Mouse (Mus musculus): ENCODE results near the gene Schip1.

Schip1 gene

DNA sequence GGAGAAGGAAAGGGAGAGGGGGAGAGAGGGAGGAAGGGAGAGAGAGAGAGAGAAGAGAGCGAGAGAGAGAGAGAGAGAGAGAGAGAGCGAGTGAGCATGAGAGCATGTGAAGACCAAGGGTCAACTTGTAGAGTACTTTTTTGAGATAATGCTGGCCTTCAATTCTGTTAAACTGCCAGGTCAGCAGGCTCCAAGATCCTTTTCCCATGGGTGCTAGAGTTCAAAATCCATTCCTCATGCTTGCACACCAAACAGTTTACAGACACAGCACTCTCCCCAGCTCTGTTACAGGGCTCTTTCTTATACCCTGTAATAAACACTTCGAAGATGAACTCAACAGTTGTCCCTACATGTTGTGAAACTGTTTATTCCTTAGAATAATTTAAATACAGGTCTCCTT is 450.1 kb downstream of the Schip1 start:
- no peak for DNase-seq

DNA sequence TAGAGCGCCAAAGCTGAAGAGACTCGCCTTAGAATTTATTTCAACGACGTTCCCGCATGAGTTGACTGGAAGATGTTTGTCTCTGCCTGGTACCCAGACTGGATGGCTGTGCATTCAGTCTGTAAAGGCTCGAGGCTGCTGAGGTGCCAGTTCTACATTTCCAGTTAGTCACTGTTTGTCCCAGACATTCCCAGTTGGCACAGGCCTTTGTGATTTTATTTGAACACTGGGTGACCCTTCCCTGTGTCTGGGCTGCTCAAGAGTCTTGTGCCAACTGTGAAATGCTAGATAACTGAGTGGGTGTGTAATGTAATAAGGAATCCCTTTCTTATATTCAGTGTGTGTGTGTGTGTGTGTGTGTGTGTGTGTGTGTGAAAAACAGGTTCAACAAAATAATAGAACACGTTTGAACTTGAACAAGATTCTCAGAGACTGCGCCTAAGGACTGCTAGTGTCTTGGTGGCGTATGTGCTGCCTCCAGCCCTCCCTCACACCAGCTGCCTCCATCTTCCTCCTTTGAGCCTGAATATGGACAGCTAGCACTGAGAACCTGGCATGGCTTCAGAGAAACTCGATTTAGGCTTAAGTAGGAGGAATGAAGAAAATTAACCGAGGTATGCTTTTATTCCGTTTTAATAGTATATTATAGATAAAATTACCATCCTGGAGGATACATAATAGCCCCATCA is 451.9 kb downstream of the Schip1 start:
- DNase-seq = no peak

DNA sequence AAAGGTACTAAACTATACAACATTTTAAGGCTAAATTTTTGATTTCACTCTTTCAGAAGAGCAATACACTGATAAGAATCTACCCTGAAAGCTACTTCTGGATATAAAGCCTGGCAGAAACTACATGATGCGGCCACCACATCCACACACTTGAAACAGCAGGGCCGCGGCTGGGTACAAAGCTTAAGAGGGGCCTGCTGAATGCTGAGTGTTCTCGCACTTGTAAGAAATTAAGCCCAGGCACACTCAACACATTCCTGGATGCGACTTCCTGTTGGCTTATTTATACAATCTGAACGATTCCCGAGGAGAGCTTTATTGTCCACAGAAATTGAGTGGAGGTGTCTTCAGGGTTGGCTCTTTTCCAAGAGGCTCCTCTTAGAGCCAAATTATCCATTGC is 452.6 kb downstream of the Schip1 start:
- no peak for DNase-seq

DNA sequence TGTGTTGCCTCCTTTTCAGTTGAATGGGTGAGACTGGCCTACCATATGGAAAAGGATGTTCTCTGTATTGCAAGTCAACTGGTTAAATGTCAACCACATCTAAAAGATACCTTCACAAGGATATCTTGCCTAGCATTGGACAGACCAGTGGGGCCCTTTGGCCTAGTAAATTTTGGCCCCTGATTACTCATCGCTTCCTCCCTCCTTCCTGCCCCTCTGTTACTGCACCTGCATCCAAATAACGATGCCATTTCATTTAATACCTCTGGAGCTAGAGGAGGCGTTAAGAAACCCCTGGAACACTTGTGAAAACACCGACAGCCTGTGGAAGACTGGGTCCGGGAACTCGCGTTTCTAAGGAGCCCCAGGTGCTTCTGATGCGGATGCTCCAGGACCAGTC is 453.4 kb downstream of the Schip1 start:
- no peak for DNase-seq

DNA sequence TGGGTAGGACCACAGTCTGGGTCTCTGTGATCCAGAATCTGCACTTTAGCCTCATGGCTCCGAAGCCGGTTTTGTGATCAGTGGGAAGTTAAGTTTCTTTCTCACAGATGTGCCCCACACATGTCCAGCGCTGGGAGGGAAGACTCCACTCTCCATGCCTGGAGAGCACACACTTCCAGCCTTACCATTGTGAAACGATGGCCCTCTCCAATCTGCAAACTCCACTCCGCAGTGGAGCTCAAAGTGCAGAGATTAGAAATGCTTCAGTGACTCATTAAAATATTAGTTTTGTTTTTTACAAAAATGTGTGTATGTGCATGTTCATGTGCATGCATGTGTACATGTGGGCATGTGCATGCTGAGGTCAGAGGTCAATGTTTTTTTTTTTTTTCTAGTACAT is 454.0 kb downstream of the Schip1 start:
- no peak for DNase-seq

DNA sequence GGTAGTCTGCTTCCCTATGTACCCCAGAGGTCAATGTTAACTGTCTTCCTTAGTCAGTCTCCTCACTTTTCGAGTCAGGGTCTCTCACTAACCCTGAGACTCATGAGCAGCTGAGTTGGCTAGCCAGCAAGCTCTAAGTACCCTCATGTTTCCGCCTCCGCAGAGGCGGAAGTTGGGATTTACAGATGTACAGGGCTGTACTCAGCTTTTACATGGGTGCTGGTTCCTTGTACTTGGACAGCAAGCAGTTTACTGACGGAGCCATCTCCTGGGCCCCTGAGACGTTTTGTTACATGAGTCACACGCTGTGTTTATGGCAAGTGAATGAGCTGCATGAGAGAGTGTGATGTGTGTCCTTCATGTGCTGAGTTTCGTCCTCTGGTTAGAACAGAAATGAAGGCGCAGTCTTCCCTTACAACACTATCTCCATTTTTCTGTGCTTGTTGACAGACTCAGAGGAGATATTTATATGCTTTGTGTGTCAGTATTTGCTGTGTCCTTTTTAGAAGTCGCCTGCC is 460.8 kb downstream of the Schip1 start:
- DNase-seq = no peak

DNA sequence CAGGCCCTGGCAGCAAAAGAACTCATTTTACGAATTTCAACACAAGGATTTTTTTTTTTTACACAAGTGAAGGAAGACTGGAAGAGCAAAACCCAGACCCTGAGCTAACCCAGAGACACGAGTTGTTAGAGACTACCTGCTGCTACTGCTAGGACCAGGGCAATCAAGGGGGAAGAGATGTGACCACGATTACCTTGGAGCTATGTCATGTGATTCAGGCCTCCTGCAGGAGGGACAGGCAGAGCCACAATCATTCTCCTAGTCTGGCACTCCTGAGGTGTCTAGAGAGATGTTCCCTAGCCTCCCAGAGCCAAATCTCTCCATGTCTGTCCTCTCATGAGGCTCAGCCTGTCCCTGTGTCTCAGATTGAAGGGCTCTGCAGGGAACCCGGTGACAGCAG is 461.8 kb downstream of the Schip1 start:
- no peak for DNase-seq

DNA sequence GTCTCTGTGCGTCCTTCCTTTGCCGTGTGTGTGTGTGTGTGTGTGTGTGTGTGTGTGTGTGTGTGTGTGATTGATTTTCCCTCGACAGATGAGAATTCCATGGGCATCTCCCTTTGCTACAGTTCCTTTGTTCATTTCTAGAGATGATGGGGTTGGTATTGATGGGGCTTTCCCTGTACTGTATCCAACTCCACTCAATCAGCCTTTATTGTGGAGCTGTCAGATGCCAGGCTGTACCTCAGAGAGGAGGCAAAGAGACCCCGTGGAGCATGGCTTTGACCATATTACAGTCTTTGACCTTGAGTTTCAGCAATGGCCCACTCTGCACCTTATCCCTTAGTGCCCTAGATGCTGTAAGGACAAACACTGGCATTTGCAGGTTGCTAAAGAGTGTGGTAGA is 462.6 kb downstream of the Schip1 start:
- DNase-seq = no peak

DNA sequence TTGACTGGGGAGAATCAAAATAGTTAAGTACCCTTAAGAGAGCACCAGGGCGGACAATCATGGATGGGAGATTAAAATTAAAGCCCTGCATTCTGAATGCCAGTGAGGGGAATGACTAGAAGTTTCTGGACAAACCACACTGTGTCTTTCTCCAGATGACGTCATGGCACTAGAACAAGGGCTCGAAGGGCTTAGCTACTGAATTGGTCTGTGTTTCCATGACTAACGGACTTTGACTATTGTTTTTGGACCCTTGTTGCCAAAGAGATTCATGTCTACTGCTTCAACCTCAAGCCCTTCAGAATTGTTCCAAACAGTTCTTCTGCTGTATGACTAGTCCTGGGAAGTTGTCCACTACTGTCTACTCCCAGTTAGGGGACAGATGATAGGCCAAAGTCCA is 467.3 kb downstream of the Schip1 start:
- no peak for DNase-seq

DNA sequence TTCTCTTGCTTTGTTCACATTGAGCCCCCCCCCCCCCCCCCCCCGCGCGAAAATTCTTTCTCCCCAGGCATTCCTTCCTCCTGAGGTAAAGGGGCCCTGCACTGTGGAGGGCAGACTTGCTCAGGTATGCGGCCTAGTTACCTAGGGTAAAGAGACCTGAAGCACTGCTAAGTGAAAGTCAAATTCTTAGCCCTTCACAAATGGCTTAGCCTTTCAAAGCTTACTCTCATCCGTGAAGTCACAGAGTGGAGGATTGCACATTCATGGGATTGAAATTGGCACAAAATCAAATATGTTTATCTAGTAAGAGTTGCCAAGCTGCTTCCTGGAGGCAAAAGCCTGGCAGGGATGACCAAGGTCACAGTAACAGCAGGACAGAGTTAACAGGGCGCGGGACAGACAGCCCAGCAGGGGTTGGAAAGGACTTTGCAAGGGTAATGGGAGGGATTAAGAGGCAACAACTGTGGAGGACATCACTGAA is 470.0 kb downstream of the Schip1 start:
- no peak for DNase-seq

DNA sequence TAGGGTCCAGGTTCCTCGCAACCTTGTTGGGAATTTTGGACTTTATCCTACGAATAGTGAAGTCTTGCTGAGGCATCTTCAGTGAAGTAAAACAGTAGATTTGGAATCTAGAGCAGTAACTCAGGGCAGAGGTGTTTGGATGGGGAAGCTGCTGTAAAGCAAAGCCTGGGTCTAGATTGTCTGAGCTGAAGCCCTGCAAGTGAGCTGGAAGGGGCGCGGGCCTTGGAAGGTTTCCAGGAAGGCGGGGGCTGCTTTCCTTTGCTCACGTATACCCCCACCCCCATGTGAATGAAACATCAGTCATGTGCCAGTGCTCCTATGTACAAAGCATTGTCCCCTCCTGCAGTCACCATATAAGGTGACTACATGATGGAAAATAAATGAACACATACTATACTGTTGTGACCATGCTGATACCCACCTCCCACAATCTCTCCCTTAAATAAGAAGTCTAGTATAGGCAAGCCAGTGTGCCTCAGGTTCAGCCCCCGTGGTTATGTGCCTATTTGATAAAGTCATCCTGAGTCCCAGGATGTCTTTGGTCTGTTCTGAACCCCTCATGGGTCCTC is 470.6 kb downstream of the Schip1 start:
- no peak for DNase-seq

DNA sequence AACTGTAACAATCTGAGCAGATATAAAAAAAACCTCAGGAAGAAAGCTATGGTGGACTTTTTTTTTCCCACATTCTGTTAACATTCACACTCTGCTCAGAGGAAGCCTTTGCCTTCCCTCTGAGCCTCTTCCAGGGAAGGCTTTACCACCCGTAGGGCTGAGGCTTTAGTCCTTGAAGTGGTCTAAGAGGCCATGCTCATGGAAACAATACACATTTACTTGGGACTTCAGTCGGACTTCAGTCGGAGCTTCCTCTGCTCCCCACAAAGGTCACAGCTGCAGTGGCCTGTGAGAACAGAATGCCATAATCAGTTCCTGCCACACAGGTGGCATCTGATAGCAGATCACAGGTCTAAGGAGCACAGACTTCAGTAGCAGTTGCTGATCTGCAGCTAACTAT is 471.5 kb downstream of the Schip1 start:
- no peak for DNase-seq

DNA sequence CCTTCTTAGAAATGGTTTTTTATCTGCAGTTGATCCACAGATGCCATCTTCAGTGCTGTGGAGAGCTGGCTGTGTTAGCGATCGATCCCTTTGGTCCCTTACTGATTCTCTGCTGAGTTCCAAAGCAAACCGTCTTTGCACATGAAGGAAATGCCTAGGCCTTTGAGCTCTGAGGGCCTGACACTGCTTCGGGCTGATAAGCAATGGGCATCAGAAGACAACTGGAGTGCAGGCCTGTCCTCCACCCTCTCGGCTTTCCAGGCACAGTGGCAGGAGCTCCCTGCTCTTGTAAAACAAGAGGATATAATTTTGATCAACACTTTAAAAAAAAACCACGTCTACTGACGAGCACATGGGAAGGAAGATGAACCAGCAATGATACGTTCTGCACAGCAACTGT is 477.1 kb downstream of the Schip1 start:
- no peak for DNase-seq

DNA sequence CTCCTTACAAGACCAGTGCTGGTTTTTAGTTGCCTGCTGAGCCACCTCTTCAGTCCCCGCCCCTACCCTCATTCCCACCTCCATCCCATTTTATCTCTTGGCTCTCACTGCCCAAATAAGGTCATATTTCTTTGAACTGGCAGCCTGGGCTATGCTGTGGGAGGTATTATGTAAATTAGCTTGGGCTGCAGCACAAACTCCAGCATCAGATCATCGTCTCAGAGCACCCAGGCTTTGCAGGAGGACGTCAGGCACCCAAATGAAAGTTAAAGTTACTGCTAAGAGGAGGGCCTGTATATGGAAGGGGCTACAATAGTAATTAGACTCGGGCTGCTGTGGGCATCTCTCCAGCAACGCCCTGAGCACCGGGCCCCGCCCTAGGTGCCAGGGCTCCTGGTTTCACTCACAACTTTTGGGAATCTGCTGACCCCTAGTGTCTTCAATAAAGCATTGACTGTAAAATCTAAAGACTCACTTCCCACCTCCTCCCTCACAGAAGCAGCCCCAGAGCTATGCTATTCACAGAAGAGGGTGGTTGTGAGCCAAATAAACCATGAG is 478.4 kb downstream of the Schip1 start:
- DNase-seq = peak; percentile 65 to 77

DNA sequence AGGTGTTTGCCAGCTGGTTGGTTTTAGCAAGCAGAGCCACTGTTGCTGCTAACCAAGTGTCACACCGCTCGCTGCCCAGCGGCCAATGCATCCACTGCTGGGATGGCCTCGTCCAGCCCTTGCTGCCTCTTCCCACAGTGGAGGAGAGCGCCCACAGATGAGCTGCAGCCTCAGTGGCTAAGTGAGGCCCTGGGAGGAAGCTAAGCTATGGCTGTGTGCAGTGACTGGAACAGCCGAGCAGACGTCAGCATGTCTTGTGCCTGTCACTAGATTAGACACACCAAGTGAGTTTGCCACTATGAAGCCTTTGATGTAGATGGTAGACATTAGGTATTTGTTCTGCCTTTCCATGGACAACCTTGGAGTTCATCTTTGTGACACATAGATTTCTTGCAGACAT is 480.2 kb downstream of the Schip1 start:
- no peak for DNase-seq

DNA sequence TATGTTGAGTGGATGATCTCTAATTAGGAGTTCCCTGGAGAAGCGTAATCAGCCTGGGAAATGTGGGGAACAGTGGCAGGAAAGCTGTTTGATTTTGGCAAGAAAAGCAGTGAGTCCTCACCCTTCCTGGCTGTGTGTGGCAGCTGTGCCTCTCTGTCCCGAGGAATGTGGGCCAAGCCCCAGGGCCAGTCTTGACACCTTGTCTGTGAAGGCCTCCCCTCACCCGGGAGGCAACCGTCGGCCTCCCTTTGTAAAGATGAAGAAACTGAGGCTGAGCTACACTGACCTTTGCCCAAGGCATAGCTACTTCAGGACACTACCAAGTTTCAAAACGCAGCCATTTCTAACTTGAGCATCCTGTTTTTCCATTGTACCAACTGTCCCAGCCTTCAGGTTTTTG is 481.3 kb downstream of the Schip1 start:
- DNase-seq = no peak

DNA sequence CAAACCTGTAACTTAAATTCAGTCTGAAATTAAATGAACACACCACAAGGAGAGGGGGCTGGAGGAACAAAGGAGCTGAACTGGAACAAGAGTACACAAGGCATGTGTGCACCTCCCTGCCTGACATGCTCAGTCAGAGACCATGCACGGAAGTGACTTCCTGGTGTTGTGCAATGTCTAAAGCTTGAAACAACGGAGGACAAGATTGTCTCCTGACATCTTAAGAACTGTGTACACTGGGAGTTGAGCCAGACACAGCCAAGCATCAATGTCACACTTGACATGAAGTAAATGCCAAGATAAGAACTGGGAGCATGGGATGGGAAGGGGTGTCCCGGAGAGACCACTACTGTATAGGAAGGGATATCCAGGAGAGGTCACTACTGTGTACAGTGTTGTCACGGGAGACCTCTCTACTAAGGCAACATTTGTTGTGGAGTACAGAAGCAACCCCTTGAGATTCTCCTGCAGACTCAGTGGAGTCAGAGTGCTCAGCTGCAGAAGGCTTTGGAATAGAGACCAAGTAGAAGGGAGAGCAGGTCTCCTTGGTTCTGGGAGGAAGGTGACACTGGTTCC is 490.6 kb downstream of the Schip1 start:
- DNase-seq = no peak

DNA sequence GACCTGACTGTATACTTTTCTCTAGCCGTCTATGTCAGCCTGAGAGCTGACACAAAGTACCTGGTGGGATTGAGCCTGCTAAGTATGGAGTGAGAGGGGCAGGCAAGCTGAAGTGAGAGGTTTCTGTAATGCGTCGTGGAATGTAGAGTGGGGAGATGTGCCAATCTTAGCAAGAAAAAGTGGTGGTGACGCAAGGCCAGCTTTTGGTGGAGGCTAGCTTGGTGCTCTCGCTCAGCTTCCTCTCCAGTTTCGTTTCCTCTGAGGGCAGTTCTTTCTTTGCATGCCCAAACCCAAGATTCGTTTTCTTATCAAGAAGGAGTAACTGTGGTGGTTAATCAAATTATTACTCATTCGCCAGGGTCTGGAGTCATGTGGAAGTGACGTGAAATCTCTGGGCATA is 492.3 kb downstream of the Schip1 start:
- DNase-seq = no peak

DNA sequence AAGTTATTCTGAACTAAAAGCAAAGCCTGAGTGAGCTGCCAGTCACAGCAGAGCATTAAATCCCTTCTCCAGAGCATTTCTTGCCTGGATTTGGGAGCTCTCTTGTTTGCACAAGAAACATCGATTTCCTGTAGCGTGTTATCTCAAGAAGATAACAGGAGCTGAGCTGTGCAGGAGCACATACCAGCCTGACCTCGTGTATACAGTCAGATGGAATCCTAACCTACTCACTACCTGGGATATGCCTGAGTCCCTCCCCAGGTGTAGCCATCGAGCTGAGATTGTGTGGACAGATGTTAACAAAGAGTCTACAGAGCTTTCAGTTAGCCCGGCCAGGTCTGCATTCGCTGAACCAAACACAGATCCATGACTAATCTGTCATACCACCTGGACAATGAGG is 494.1 kb downstream of the Schip1 start:
- no peak for DNase-seq

DNA sequence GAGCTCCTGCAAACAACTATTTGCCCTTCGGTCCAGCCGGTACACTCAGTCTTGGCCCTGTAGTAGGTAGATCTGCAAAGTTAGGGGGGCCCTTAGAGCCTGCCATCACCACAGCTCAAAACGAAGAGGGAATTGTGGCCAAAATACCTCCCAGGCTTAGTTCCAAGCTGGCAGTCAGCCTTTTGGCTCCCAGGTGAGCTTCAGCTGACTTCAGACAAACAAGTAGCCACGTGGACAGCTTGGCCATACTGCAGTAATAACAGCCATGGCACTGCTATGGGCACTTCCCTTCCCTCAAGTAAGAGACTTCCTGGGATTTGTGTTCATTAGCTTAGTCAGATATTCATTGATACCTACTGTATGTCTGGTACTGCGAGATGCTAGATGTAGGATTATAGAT is 495.5 kb downstream of the Schip1 start:
- DNase-seq = peak; percentile 77 to 81

DNA sequence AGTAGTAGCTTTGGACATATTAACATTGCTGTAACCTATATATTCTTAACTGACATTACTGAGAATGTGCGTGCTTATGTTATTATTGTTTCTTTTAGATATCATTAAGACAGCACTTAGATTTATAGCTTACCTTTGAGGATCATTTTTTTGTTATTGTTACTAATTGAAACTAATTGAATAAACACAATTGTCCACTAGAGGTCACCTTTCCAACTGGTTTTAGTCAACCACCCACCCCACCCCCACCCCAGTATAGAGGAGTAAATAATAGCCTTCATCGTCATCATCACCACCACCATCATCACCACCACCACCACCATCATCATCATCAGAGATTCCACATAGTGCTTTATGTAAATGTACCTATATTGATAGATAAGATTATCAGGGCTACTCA is 498.2 kb downstream of the Schip1 start:
- DNase-seq = no peak

DNA sequence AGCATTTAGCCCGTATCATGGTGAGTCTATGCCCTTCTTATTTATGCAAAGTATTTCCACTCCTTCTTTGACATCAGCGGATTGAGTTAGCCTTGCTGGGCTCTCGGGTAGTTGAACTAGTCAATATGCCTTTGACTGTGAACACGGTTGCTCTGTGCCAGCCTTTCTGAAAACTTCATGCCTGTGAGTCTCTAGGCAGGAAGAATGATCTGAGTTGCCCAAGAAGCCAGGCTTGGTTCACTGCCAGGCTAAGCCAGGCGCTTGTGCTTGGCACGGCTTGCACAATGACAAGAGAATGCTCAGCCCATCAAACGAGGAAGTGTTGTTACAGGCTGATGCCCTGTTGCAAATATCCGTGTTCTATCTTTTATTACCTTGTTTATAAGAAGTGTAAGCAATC is 499.3 kb downstream of the Schip1 start:
- DNase-seq = peak; percentile 68

DNA sequence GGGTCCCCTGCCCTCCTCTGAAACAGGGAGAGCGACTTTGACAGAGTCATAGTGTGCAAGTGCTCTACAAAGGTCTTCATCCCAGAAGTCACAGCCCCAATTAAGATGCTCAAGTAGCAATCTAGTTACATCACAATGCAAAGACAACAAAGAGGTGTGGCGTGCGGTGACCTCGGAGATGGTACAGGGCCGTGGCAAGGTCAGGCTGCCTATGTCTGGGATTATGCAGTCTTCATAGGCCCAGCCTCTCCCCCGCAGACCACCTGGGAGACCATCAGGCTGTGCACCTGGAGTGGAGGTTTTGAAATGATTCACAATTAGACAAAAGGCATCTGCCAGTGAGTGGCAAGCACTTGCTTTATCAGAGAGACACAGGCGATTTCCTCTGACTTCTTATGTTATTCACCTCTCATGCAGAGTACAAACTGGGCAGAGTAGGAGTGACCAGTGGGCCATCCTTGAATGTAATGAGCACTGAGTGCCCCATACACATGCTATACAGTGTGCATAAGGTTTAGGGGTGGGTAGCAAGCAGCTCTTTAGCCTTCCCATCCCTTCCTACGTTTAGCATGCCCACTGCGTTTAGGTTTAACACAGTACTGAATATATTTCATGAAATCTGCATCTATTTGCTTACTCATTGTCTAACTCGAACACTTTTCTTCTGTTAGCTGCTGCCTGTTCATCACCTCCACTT is 500.5 kb downstream of the Schip1 start:
- no peak for DNase-seq

DNA sequence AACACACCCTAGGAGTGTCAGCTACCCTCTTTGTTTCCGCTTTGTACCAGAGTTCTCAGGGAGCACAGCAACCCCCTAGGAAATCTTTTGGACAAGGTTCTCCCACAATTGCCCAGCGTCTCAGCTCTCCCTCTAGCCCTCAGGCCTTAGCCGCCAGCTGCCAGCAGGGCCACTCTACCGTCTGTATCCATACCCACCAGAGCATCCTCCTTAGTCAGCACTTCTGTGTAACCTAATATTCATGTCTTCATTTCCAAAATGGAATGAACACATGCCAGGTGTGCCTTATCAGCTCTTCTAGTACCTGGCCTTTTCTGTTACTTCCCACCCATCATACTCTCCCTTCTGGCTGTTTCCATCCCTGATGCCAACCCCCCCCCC is 501.1 kb downstream of the Schip1 start:
- DNase-seq = no peak

All from cerebellum, adult 18-20 months (tissue).